Comparison of ENCODE assay signal across 8 mouse cellular contexts in the genomic region with DNA sequence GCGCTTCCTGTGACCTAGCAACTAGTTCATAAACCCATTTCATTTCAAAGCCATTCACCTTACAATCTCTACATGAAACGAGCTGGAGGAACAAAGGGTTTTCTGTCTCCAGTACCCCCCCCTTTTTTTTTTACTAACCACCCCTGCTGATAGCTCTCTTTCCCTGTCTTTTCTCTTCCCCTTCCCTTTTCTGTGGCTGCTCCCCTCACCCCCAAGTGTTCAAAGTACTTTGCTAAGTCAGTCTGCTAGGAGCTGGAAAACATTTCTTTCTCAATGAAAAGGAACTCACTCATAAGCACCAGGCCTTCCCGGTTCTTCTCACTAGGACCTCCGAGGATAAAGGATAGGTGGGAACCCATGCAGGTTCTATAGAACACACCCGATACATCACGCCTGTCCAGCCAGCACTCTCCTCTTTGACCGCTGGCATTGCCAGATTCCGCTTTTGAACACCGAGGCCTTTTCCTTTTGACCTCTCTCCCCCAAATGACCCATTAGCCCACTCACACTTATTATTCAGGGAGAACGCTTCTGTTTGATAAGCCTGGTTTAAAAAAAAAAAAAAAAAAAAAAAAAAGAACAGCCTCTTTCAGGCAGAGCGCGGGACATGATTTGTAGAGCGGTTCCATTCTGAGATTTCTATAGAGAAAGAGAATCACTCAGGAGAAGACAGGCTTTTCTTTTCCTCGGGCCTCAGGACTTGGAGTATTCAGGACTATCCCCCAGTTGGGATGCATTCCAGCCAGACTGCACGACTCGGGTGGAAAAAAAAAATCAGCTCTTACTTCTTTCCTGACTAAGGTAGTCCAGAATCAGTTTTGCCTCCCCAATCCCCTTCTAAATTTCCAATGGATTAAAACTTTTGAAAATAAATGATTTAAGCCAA.
DNase-seq lines count a peak whose midpoint lies in the region; ATAC-seq lines count a peak whose summit lies in the region.

No protein-coding gene starts in this region.

- H3K36me3 ChIP-seq in heart, embryonic 14.5 days (ENCODE audit: control insufficient read depth, insufficient read depth, low read length): no peaks in the 10 kb centered on the region
- H3K36me3 ChIP-seq in hindbrain, embryonic 10.5 days: no peaks in the 10 kb centered on the region

- DNase-seq in heart, adult 9 months (ENCODE audit: low spot score in 2 of 2): no peak
- DNase-seq in ZHBTc4 (ENCODE audit: low read depth, low spot score): peak; percentile 9
- DNase-seq in hindbrain, embryonic 10.5 days (ENCODE audit: low spot score): peak; percentile 62
- no peak for DNase-seq in left cerebral cortex, adult 9 months (ENCODE audit: low spot score in 2 of 2)
- DNase-seq in kidney, adult 18-20 months: no peak
- no peak for DNase-seq in adrenal gland, postnatal 25 days

- 3% methylated on average over 16 of the region's 16 CpGs for WGBS in heart, embryonic 14.5 days
- 2% methylated on average over 16 of the region's 16 CpGs for WGBS in hindbrain, embryonic 10.5 days

- H3K4me3 ChIP-seq in heart, embryonic 14.5 days (ENCODE audit: control insufficient read depth in 1 of 2, insufficient read depth in 1 of 2, low read depth in 1 of 2, low read length in 2 of 2): peak overlapping the region; percentile 63 to 69; a peak in 3 of 4 replicates
- H3K4me3 ChIP-seq in hindbrain, embryonic 10.5 days: peak overlapping the region; percentile 71

- H3K27me3 ChIP-seq in heart, embryonic 14.5 days (ENCODE audit: control insufficient read depth, insufficient read depth, low read length): no peaks in the 10 kb centered on the region
- peaks cover 13% of the 10 kb centered on the region; the same call in 1 of the 2 replicates for H3K27me3 ChIP-seq in hindbrain, embryonic 10.5 days (ENCODE audit: insufficient read depth, poor library complexity, severe bottlenecking)

- H3K9ac ChIP-seq in heart, embryonic 14.5 days (ENCODE audit: low read length): peak overlapping the region; percentile 59

- ATAC-seq in heart, embryonic 14.5 days (ENCODE audit: insufficient number of reproducible peaks, insufficient read depth, low FRiP score, low read depth): no peak
- ATAC-seq in megakaryocyte-erythroid progenitor cell, adult 5-6 weeks (replicated peaks; ENCODE audit: low FRiP score, low TSS enrichment, poor library complexity, severe bottlenecking): peak; percentile 13; the same call in 1 of the 2 replicates

- peaks cover 6 to 34% of the 10 kb centered on the region in 2 experiments for H3K4me1 ChIP-seq in heart, embryonic 14.5 days (ENCODE audit: control insufficient read depth in 2 of 2, insufficient read depth in 2 of 2, low read length in 2 of 2)
- H3K4me1 ChIP-seq in hindbrain, embryonic 10.5 days (replicated peaks): peaks cover 80% of the 10 kb centered on the region

- peak overlapping the region; percentile 77 for H3K4me2 ChIP-seq in heart, embryonic 14.5 days (ENCODE audit: low read length)

- peak overlapping the region; percentile 74 to 90 for H3K27ac ChIP-seq in heart, embryonic 14.5 days (replicated peaks in 1 of 2; ENCODE audit: control insufficient read depth in 1 of 2, insufficient read depth in 1 of 2, low read depth in 2 of 2, low read length in 2 of 2)
- peak overlapping the region; percentile 91 for H3K27ac ChIP-seq in hindbrain, embryonic 10.5 days

- H3K9me3 ChIP-seq in heart, embryonic 14.5 days (ENCODE audit: control insufficient read depth, low read length): no peaks in the 10 kb centered on the region
- no peaks in the 10 kb centered on the region for H3K9me3 ChIP-seq in hindbrain, embryonic 10.5 days

Comparison
In these comparisons a context has a peak if more than half of its experiments do, and no peak if none do; other contexts are left out.
1. DNase-seq: peak in ZHBTc4 (single experiment) and hindbrain, embryonic 10.5 days (single experiment); none in heart, adult 9 months (0 of 2), left cerebral cortex, adult 9 months (0 of 2), kidney, adult 18-20 months (single experiment) and adrenal gland, postnatal 25 days (single experiment).